Mouse (Mus musculus) neural tube, embryonic 15.5 days (tissue): ENCODE results near the gene Mterf1a. TPM values are rescaled to one million over a fixed set of nuclear protein-coding genes. Genes with fewer than 3 reads are reported as not detected.
"Not testable (repeated sequence)": the region's sequence is repeated elsewhere in the genome, so short reads cannot be mapped to it uniquely, and the experiment has no call there.

Source experiments
- ATAC-seq: fragments of 200-750 bp; cut with Nextera tagmentation; 2 replicates; pipeline ENCODE4 v1.8.0; 2017; ENCODE audit warnings: mild to moderate bottlenecking, moderate TSS enrichment, moderate library complexity; ENCODE audit not compliant: low FRiP score
- H3K27ac ChIP-seq: fragments of 300-500 bp; sonication (generic); replicated peaks from 2 replicates; pipeline ENCODE4 v1.5.1; 2015; ENCODE audit warnings: mild to moderate bottlenecking, inconsistent platforms
- H3K27me3 ChIP-seq: fragments of 300-500 bp; sonication (generic); replicated peaks from 2 replicates; pipeline ENCODE4 v1.6.1; 2015; ENCODE audit warnings: inconsistent platforms
- H3K36me3 ChIP-seq: fragments of 300-500 bp; sonication (generic); 2 replicates; pipeline ENCODE4 v1.6.1; 2015; ENCODE audit warnings: inconsistent platforms
- H3K4me1 ChIP-seq: fragments of 300-500 bp; sonication (generic); 2 replicates; pipeline ENCODE4 v1.6.1; 2015; ENCODE audit warnings: inconsistent platforms
- H3K4me2 ChIP-seq: fragments of 300-500 bp; sonication (generic); 2 replicates; pipeline ENCODE4 v1.6.1; 2015; ENCODE audit warnings: inconsistent platforms, mild to moderate bottlenecking, moderate library complexity
- H3K4me3 ChIP-seq: fragments of 300-500 bp; sonication (generic); replicated peaks from 2 replicates; pipeline ENCODE4 v1.5.1; 2015; ENCODE audit warnings: mild to moderate bottlenecking, inconsistent platforms
- H3K9ac ChIP-seq: fragments of 300-500 bp; sonication (generic); replicated peaks from 2 replicates; pipeline ENCODE4 v1.6.1; 2015; ENCODE audit warnings: mild to moderate bottlenecking, inconsistent platforms
- H3K9me3 ChIP-seq: fragments of 300-500 bp; sonication (generic); replicated peaks from 2 replicates; pipeline ENCODE4 v1.6.1; 2016; ENCODE audit warnings: inconsistent platforms
- WGBS: fragments of 180-500 bp; shearing (Covaris S2); methylation state at CpG from one replicate; pipeline ENCODE4 v1.1.7; 2015; ENCODE audit warnings: mixed read lengths; 5-methylcytosine and 5-hydroxymethylcytosine counted together
- polyA plus RNA-seq: library from polyadenylated mRNA; unstranded; fragments of >200 nt; fragmentation: Nextera tagmentation; extraction: Ambion mirVana; gene quantifications from 2 replicates; pipeline ENCODE4 v1.2.1, GENCODE M21; 2015

Gene Mterf1a
- 5.9 and 8.4 TPM in 2 replicates for polyA plus RNA-seq

DNA sequence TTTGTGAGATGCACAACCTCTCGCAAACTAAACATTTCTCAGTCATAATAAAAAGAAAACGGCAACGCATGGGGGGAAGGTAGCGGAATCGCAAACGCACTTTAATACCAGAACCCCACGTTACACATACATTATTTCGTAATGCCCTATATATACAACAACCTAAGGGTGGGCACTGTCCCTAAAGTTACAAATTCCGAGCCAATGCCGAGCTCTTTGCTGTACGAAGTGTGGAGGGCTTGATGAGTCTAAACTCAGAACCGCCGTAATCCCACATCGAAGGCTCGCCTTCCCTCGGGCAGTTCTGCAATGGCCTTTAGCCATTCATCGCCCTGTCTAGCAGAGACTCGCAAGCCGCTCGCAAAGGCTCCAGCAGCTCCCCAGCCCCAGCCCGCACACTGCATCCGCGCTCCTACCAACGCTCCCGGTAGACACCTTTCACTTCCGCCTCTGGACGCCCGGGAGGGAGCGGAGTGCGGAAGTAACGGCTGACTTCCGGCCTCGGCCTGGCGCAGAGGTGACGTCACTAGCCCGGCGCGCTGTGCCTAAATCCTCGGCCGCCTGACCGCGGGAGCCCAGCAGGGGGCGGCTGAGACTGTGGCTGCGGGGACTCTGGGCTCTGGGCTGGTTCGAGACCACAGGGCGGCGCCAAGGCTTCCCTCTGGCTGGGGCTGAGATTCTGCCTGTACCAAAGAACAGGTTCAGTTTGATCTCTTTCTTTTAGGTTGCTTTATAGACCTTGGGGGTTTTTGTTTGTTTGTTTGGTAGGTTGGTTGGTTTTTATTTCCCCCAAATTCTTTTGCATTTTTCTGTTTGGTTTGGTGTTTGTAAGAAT lies at the start of gene Mterf1a:
TSS of gene Mterf1a (minus strand) at position 475 of the 835 bp plus-strand sequence.
- not testable (repeated sequence) for H3K36me3 ChIP-seq, H3K4me1 ChIP-seq, H3K9me3 ChIP-seq, H3K27me3 ChIP-seq, H3K27ac ChIP-seq
- WGBS: 5% methylated on average over 9 of the region's 47 CpGs
- ATAC-seq: peak; percentile 100
- H3K4me3 ChIP-seq: peak within 1 kb of the TSS; percentile 45
- peak within 1 kb of the TSS; percentile 61 for H3K4me2 ChIP-seq
- H3K9ac ChIP-seq: peak within 1 kb of the TSS; percentile 44

DNA sequence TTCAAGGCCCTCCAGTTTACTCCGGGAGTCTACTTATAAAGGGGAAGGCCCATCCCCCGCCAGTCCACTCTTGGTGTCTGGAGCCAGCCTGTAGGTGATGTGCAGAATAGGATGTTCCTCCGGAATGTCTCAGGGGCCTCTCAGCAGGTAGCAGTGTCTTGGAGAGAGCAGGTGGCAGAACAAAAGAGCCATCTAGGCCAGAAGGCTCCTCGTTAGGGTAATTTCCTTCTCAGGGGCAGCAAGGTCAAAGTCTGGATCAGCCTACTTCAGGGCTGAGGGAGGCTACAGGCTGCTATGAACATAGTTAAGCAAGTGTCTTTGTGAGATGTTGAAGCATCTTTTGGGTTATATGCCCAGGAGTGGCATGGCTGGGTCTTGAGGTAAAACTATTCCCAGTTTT lies 49.4 kb upstream of the Mterf1a start:
- WGBS: 39% methylated on average over 4 of the region's 4 CpGs
- H3K27ac ChIP-seq, H3K9me3 ChIP-seq, H3K4me3 ChIP-seq, H3K4me2 ChIP-seq, H3K36me3 ChIP-seq, H3K9ac ChIP-seq, ATAC-seq, H3K4me1 ChIP-seq, H3K27me3 ChIP-seq: not testable (repeated sequence)

DNA sequence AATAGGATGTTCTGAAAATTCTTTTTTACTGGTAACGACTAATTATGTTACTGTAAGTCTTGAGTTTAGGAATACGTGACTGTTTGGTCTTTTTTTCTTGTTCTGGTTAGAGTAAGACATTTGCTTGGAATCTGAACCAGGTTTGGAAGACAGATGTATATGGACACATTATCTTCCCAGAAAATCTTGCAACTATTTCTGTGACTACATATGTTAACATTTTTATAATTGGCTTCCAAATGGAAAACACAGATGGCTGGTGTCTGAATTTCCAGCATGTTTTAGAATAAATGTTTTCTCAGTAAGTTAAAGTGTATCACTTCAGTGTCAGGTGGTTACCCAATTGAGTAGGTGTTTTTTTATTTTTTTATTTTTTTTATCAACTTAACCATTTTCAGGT lies 47.5 kb upstream of the Mterf1a start:
- Histone ChIP-seq H3K27me3 (no peaks in the 10 kb centered on the region), H3K4me1 (no peaks in the 10 kb centered on the region), H3K27ac (no peak overlapping the region), H3K9ac (no peak overlapping the region), H3K4me2 (no peak overlapping the region), H3K4me3 (no peak overlapping the region), H3K9me3 (no peaks in the 10 kb centered on the region), H3K36me3 (no peaks in the 10 kb centered on the region; the same call in 1 of the 2 replicates)
- WGBS: 94% methylated on average over 2 of the region's 2 CpGs
- no peak for ATAC-seq

DNA sequence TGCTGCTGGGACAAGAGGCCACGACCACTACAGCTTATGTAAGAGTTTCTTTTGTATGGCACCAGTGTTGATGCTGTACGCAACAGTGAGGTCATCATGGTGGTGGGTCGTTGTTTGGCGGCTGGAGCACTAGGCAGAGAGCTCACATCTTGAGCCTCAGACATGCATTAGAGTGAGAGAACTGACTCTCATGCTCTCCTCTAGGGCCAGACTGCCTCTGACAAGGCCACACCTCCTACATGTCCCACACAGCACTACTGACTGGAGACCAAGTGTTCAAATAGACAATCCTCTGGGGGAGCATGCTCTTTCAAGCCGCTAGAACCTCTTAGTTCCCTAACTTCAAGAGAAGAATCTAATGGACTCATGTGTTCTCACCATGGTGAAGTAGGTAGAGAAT lies 45.6 kb upstream of the Mterf1a start:
- no peak overlapping the region for H3K27ac ChIP-seq
- no peak overlapping the region for H3K4me2 ChIP-seq
- no peaks in the 10 kb centered on the region for H3K4me1 ChIP-seq
- ATAC-seq: no peak
- no peaks in the 10 kb centered on the region for H3K9me3 ChIP-seq
- no peaks in the 10 kb centered on the region; the same call in 1 of the 2 replicates for H3K36me3 ChIP-seq
- no peak overlapping the region for H3K4me3 ChIP-seq
- H3K9ac ChIP-seq: no peak overlapping the region
- H3K27me3 ChIP-seq: no peaks in the 10 kb centered on the region
- WGBS: over 99% methylated on average over 5 of the region's 5 CpGs

DNA sequence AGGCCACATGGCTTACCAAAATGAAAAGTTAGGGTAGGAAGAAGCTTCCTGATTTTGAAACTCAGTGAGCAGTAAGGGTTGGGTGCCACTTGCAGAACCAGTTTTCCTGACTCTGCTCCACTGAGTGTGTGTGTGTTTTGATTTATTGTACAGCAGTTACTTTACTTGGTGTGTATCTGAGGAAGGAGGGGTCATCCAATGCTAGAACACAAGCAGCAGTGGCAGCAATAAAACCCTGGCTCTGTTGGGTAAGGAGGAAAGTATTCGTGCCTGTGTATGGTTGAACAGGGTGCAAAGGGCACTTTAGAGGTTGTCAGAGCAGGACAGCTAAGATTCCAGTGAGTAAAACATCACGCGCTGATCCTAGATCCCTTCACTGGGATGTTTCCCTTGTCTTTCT lies 45.2 kb upstream of the Mterf1a start:
- Histone ChIP-seq H3K4me1 (no peaks in the 10 kb centered on the region), H3K9ac (no peak overlapping the region), H3K27me3 (no peaks in the 10 kb centered on the region), H3K36me3 (no peaks in the 10 kb centered on the region; the same call in 1 of the 2 replicates), H3K4me2 (no peak overlapping the region), H3K27ac (no peak overlapping the region), H3K9me3 (no peaks in the 10 kb centered on the region), H3K4me3 (no peak overlapping the region)
- no peak for ATAC-seq
- WGBS: 94% methylated on average over 3 of the region's 3 CpGs

DNA sequence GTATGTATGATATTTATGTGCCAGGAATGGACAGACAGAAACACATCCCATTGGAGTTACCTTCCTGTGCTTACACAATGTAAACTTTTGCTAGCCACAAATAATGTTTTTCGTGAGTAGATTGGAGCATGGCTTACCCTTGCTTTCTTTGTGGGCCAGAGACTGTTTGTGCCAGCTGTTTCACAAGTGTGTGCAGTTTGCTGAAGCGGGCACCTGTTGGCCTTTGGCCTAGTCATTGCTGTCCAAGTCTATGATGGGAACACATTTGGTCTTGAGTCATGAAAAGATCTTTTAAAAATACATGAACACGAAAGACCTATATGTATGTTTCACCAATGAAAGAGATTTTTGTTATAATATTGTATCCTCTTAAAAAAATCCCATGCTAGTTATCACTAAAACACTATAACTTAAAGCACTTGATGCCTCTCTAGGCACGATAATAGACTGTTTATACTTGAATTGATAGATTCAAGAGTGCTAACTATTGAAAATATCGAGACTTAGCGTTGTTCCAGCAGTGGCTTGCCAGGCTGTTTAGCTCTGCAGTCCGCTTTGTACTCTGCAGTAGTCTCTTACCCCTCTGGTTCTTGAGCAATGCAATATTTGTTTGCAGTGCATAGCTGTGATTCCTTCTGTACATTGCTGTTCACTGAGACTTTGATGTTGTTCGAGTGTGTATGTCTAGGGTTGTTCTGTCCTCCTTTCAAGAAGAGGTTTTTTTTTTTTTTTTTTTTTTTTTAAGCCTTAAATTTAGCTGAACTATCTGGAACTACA lies 42.2 kb upstream of the Mterf1a start:
- Histone ChIP-seq H3K4me2 (no peak overlapping the region), H3K9ac (no peak overlapping the region), H3K4me1 (peaks cover 11% of the 10 kb centered on the region), H3K4me3 (no peak overlapping the region), H3K9me3 (no peaks in the 10 kb centered on the region), H3K27me3 (no peaks in the 10 kb centered on the region), H3K27ac (no peak overlapping the region), H3K36me3 (no peaks in the 10 kb centered on the region)
- 92% methylated on average over 8 of the region's 8 CpGs for WGBS
- no peak for ATAC-seq

DNA sequence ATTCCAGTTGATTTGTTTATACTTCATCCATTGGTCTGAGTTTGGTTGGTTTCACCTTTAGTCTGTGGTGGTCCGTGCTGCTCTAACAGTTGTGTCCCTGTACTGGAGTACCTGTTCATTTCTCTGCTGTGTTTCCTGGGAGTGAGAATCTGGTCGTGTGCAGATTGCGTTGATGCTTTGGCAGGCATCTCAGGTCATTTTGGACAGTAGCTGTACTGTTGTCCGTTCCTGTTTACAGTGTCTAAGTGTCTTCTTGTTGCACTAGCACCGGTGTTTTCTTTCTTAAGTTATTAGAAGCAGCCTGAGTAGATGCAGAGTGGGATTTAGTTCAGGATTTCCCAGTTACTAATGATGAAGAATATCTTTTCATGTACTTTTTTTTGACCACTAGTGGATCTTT lies 41.5 kb upstream of the Mterf1a start:
- no peak for ATAC-seq
- 90% methylated on average over 5 of the region's 5 CpGs for WGBS
- Histone ChIP-seq H3K27ac (no peak overlapping the region), H3K27me3 (no peaks in the 10 kb centered on the region), H3K4me2 (no peak overlapping the region), H3K9me3 (no peaks in the 10 kb centered on the region), H3K9ac (no peak overlapping the region), H3K4me1 (peaks cover 18% of the 10 kb centered on the region), H3K36me3 (no peaks in the 10 kb centered on the region), H3K4me3 (no peak overlapping the region)

DNA sequence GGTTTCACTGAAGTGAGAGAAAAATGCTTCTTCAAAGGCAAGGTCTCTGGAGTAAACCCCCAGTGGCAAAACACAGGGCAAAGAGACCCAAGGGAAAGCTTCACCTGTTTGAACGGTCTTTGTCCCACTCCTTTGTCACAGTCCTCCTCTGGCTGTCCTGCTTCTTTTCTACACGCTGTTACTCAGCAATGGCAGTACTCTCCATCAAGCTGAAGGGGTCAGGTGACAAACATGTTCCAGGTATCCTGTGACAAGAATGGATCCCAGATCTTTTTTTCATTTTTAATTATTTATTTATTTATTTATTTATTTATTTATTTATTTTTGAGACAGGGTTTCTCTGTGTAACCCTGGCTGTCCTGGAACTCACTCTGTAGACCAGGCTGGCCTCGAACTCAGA lies 39.8 kb upstream of the Mterf1a start:
- H3K4me1 ChIP-seq: peaks cover 28% of the 10 kb centered on the region
- no peak overlapping the region for H3K9ac ChIP-seq
- no peak overlapping the region for H3K27ac ChIP-seq
- H3K9me3 ChIP-seq: no peaks in the 10 kb centered on the region
- H3K4me3 ChIP-seq: no peak overlapping the region
- no peak for ATAC-seq
- H3K27me3 ChIP-seq: no peaks in the 10 kb centered on the region
- WGBS: 86% methylated on average over 3 of the region's 3 CpGs
- no peaks in the 10 kb centered on the region for H3K36me3 ChIP-seq
- no peak overlapping the region for H3K4me2 ChIP-seq

DNA sequence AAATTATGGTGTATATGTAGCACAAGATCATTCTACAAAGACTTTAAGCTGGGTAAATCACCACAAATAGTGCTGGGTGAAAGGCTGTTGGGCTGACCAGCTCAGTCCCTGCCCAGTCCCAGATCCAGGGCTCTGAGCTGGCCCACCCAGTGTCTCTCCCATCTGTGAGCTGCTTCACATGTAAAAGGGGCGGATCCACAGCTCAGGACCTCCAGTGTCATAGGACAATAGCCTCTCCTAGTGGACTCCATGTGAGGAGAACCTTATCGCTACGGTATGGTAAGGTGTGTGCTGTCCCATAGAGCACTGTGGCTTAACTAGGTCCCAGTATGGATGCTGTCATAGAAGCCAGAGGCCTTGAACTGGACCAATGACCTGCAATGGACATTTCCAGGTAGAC lies 37.9 kb upstream of the Mterf1a start:
- 85% methylated on average over 3 of the region's 3 CpGs for WGBS
- H3K4me1 ChIP-seq: peaks cover 35% of the 10 kb centered on the region
- no peak overlapping the region for H3K4me3 ChIP-seq
- H3K27ac ChIP-seq: no peak overlapping the region
- H3K9me3 ChIP-seq: no peaks in the 10 kb centered on the region
- ATAC-seq: no peak
- no peaks in the 10 kb centered on the region for H3K27me3 ChIP-seq
- no peak overlapping the region for H3K4me2 ChIP-seq
- H3K36me3 ChIP-seq: no peaks in the 10 kb centered on the region
- no peak overlapping the region for H3K9ac ChIP-seq

DNA sequence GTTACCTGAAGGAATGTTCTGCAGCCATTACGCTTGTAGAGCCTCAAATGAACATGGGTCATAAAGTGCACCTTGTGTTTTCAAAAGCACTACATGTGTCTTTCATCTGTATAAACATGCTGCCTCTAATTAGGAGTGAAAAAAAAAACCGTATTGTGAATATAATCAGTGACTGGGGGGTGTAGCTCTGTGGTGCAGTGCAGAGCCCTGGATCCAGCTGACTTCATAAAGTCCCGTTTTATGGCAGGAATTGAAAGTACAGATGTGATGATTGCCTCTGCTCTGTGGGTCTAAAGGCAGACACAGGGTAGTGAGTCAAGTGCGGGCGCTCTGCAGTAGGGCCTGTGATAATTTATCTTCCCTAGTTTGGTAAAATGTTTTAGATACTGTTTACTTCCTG lies 37.0 kb upstream of the Mterf1a start:
- ATAC-seq: no peak
- Histone ChIP-seq H3K27me3 (no peaks in the 10 kb centered on the region), H3K27ac (no peak overlapping the region), H3K36me3 (no peaks in the 10 kb centered on the region), H3K9me3 (no peaks in the 10 kb centered on the region), H3K4me1 (peaks cover 38% of the 10 kb centered on the region), H3K4me3 (peak overlapping the region; percentile 70), H3K9ac (peak overlapping the region; percentile 56; the same call in 1 of the 2 replicates), H3K4me2 (peak overlapping the region; percentile 71)
- WGBS: 24% methylated on average over 5 of the region's 5 CpGs

DNA sequence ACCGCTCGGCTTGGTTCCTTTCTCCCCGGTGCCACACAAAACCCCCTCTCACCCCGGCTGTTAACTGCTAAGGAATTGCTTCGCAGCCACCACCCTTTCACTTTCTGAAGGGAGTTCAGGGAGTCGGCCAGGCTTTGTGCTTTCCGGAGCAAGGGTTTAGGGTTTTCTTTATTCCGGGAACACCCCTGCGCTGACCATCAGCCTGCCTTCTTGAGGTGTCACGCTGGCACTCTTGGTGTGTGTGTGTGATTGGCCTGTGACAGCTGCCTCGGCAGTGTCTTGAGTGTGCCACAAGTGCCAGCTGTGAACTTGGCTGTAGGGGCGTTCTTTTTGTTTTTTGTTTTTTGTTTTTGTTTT lies 34.9 kb upstream of the Mterf1a start:
- peak overlapping the region; percentile 71 for H3K4me2 ChIP-seq
- H3K27ac ChIP-seq: peak overlapping the region; percentile 97
- peak overlapping the region; percentile 70 for H3K4me3 ChIP-seq
- H3K9ac ChIP-seq: peak overlapping the region; percentile 97
- H3K27me3 ChIP-seq: no peaks in the 10 kb centered on the region
- no peaks in the 10 kb centered on the region for H3K36me3 ChIP-seq
- no peaks in the 10 kb centered on the region for H3K9me3 ChIP-seq
- under 1% methylated on average over 12 of the region's 12 CpGs for WGBS
- ATAC-seq: peak; percentile 71
- peaks cover 38% of the 10 kb centered on the region for H3K4me1 ChIP-seq
